Mouse (Mus musculus) embryonic facial prominence, embryonic 12.5 days (tissue): ENCODE measurements at regions not wholly inside any gene's neighbourhood (a gene's known extent, or its start where the extent isn't known, plus 50 kb on each side); places are given as distances from the start of the nearest gene placed in this dataset.

ENCODE experiments used
- ATAC-seq: fragments of 200-750 bp; cut with Nextera tagmentation; 2 replicates; pipeline ENCODE4 v1.8.0; 2017; ENCODE audit not compliant: insufficient number of reproducible peaks, insufficient read depth, low FRiP score, low TSS enrichment
- H3K27ac ChIP-seq: fragments of 300-500 bp; sonication (generic); 2 replicates; pipeline ENCODE4 v1.5.1; 2016; ENCODE audit warnings: mild to moderate bottlenecking
- H3K27me3 ChIP-seq: fragments of 300-500 bp; sonication (generic); 2 replicates; pipeline ENCODE4 v1.6.1; 2016; ENCODE audit warnings: mild to moderate bottlenecking, moderate library complexity
- H3K36me3 ChIP-seq: fragments of 300-500 bp; sonication (generic); 2 replicates; pipeline ENCODE4 v1.6.1; 2016; ENCODE audit warnings: mild to moderate bottlenecking
- H3K4me1 ChIP-seq: fragments of 300-500 bp; sonication (generic); 2 replicates; pipeline ENCODE4 v1.6.1; 2016
- H3K4me2 ChIP-seq: fragments of 300-500 bp; sonication (generic); replicated peaks from 2 replicates; pipeline ENCODE4 v1.6.1; 2016; ENCODE audit warnings: mild to moderate bottlenecking, moderate library complexity
- H3K4me3 ChIP-seq: fragments of 300-500 bp; sonication (generic); 2 replicates; pipeline ENCODE4 v1.5.1; 2016; ENCODE audit warnings: mild to moderate bottlenecking
- H3K9ac ChIP-seq: fragments of 300-500 bp; sonication (generic); 2 replicates; pipeline ENCODE4 v1.6.1; 2016; ENCODE audit warnings: mild to moderate bottlenecking, moderate library complexity
- H3K9me3 ChIP-seq: fragments of 300-500 bp; sonication (generic); 2 replicates; pipeline ENCODE4 v1.6.1; 2016; ENCODE audit warnings: mild to moderate bottlenecking, moderate library complexity
- WGBS: fragments of 180-500 bp; shearing (Covaris S2); methylation state at CpG from one replicate; pipeline ENCODE4 v1.1.7; 2016; 5-methylcytosine and 5-hydroxymethylcytosine counted together

DNA sequence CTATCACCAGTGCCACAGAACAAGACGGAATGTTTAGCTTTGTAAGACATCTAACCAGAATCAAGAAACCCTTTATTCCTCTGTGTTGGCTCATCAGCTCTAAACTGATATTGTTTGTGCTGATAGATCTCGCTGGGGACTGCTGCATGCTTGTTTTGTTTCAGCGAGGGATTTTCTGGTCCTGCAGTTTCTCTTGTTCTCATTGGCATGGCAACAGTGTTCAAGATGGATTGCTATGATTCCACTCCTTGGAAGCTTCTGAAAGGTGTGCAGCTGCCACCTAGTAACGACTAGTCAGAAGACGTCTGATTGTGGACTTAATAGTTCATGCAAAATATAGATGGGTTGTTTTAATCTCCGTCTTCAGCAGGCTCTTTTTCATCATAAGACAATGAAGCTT, 591.2 kb downstream of the Sorcs1 start:
- Histone ChIP-seq H3K27me3 (no peaks in the 10 kb centered on the region), H3K27ac (no peak overlapping the region), H3K9me3 (no peaks in the 10 kb centered on the region), H3K4me2 (no peak overlapping the region), H3K4me1 (no peaks in the 10 kb centered on the region), H3K4me3 (no peak overlapping the region), H3K9ac (no peak overlapping the region), H3K36me3 (no peaks in the 10 kb centered on the region)
- 63% methylated on average over 6 of the region's 6 CpGs for WGBS
- ATAC-seq: no peak

DNA sequence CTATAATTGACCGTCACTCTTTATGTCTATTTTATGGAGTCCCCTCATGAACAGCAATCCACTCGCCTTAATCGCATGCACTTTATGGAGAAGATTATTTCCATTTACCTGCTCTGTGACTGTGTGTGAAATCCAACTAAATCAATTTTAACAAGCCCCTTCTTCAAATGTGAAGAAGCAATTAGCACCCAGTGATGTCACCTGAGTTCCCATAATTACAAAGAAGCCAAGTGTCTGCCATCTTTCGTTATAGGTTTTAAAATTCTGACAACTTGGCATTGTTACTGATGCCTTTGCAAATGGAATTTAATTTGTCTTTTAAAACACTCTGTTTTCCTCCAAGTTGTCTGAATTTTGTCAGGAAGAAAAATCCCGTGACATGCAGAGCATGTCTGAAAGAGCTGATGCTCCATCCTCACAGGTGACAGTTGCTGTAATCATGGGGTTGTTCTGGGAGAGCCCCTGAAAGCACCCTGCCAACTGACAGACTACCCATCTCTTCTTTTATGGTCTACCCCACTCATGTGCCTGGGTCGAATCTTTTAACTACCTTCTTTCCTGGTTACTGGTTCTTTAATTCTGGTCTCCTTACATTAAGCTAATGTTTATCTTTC, 600.9 kb downstream of the Sorcs1 start:
- no peaks in the 10 kb centered on the region for H3K4me1 ChIP-seq
- 84% methylated on average over 6 of the region's 6 CpGs for WGBS
- H3K27me3 ChIP-seq: no peaks in the 10 kb centered on the region
- no peak overlapping the region for H3K27ac ChIP-seq
- H3K9me3 ChIP-seq: no peaks in the 10 kb centered on the region
- H3K4me3 ChIP-seq: no peak overlapping the region
- H3K4me2 ChIP-seq: no peak overlapping the region
- no peaks in the 10 kb centered on the region for H3K36me3 ChIP-seq
- ATAC-seq: no peak
- H3K9ac ChIP-seq: no peak overlapping the region

DNA sequence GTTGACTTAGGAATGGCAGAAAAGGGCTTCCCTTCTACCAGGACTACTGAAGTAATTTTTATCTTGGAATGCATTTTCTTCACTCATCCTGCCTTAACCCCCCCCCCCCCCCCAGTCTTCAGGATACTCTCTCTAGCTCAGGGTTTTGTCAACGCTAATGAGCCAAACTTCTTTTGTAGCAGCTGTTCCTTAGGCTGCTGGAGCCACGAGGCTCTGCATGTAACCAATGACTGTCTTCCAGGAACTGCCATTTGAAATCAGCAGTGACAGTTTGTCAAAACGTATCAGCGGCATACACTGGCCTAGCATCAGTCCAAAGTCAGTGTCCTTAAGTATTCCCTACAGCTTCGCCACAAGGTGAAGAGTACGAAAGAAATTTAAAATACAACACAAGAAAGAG, 618.0 kb downstream of the Sorcs1 start:
- no peaks in the 10 kb centered on the region for H3K4me1 ChIP-seq
- H3K27ac ChIP-seq: no peak overlapping the region
- no peak overlapping the region for H3K4me2 ChIP-seq
- no peaks in the 10 kb centered on the region for H3K9me3 ChIP-seq
- H3K36me3 ChIP-seq: no peaks in the 10 kb centered on the region
- H3K9ac ChIP-seq: no peak overlapping the region
- H3K4me3 ChIP-seq: no peak overlapping the region
- no peak for ATAC-seq
- 66% methylated on average over 6 of the region's 6 CpGs for WGBS
- H3K27me3 ChIP-seq: no peaks in the 10 kb centered on the region

DNA sequence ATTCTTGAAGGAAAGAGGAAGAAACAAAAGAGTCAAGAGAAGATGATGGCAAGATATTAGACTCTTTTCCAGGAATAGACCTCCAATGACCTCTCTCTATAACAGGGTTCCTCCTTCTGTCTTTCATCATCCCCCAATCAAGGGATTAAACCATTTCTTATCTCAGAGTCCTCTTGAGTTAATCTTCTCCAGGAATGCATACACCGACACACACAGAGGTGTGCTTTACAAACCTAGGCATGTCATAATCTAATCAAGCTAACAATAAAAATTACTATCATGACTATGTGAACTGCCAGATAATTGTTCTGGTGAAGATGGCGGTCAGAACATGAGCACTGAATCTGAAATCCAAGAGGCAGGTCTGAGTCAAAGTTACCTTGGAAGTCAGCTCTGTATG, 625.5 kb downstream of the Sorcs1 start:
- H3K27me3 ChIP-seq: no peaks in the 10 kb centered on the region
- H3K4me3 ChIP-seq: no peak overlapping the region
- 84% methylated on average over 2 of the region's 2 CpGs for WGBS
- no peak for ATAC-seq
- no peak overlapping the region for H3K4me2 ChIP-seq
- no peaks in the 10 kb centered on the region for H3K36me3 ChIP-seq
- H3K9ac ChIP-seq: no peak overlapping the region
- no peaks in the 10 kb centered on the region for H3K4me1 ChIP-seq
- H3K27ac ChIP-seq: no peak overlapping the region
- H3K9me3 ChIP-seq: no peaks in the 10 kb centered on the region

DNA sequence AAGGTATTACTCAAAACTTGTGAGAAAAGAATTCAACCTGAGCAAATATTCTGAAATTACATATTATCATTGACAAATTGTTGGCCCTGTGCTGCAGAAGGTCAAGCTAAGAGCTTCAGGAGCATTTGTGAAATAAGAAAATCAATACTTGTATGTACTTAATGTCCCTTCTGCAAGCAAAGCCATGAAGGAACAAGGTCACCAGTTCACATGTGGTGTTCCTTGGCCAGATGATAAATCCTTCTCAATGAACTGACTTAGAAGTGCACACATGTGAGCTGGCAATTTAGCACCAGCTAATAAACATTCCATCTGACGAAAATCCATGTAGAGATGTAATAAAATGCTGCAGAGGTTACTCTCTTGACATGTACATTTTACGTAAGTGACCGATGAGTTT, 632.7 kb downstream of the Sorcs1 start:
- no peaks in the 10 kb centered on the region for H3K36me3 ChIP-seq
- H3K4me2 ChIP-seq: no peak overlapping the region
- no peaks in the 10 kb centered on the region for H3K27me3 ChIP-seq
- H3K9ac ChIP-seq: no peak overlapping the region
- 77% methylated on average over 3 of the region's 3 CpGs for WGBS
- no peaks in the 10 kb centered on the region for H3K9me3 ChIP-seq
- H3K4me3 ChIP-seq: no peak overlapping the region
- no peaks in the 10 kb centered on the region for H3K4me1 ChIP-seq
- H3K27ac ChIP-seq: no peak overlapping the region
- ATAC-seq: no peak

DNA sequence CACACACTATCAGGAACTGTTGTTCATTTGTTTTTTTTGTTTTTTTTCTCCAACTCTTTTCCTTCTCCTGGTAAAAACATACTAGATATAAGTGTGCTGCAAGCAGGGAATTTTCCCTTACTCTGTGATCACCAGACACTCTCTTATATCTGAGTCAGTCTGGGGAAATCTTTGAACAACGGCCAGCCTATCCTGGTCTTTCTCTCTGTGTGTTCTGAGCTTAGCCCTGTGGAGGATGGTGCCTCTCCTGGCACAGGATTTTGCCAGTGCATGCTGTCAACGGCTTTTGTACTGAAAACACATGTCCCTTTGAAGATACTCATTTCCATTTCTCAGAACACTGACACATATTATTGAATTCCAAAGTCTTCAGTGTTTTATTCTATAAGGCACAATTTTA, 664.8 kb downstream of the Sorcs1 start:
- Histone ChIP-seq H3K4me2 (no peak overlapping the region), H3K9me3 (no peaks in the 10 kb centered on the region), H3K36me3 (no peaks in the 10 kb centered on the region), H3K27ac (no peak overlapping the region), H3K9ac (no peak overlapping the region), H3K27me3 (no peaks in the 10 kb centered on the region), H3K4me3 (no peak overlapping the region), H3K4me1 (no peaks in the 10 kb centered on the region)
- ATAC-seq: no peak
- 50% methylated on average over 2 of the region's 2 CpGs for WGBS

DNA sequence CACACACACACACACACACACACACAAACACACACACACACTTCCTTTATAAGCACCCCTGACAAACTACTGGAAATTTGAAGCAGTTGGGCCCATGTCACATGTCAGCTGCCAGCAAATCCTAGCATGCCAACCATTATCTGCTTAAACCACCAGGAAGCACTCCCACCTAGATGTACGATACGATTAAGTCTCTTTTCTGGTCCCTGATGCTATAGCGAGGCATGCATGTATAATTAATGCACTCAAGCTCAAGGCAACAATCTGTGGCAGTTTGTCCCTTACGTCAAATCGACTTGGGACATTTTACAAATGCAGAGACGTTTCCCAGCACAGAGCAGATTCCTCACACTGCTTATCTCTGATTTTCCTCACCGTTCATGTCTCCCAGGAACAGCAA, 673.2 kb downstream of the Sorcs1 start:
- 57% methylated on average over 7 of the region's 7 CpGs for WGBS
- no peak overlapping the region for H3K4me2 ChIP-seq

DNA sequence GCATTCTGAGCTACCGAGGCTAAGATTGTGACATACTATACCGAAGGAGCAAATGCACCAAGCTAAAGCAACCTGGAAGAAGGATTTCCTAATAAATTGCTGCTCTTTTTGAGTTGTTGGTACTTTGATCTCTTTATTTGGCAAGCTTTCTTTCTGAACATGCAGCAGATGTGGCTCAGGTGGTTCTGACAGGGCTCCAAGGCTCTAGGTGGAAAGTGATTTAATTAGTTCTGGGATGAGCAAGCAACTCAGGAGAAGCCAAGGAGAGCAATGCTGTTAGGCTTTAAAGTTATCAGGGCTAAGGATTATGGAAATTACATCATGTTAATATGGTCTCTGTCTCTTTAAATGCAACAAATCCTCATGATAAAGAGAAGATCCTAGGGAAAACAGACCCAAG, 692.6 kb downstream of the Sorcs1 start:
- H3K4me3 ChIP-seq: no peak overlapping the region
- no peak overlapping the region for H3K9ac ChIP-seq
- H3K4me1 ChIP-seq: no peaks in the 10 kb centered on the region
- H3K4me2 ChIP-seq: no peak overlapping the region
- ATAC-seq: no peak
- no peaks in the 10 kb centered on the region for H3K36me3 ChIP-seq
- 66% methylated on average over 2 of the region's 2 CpGs for WGBS
- H3K27me3 ChIP-seq: no peaks in the 10 kb centered on the region
- no peaks in the 10 kb centered on the region for H3K9me3 ChIP-seq
- no peak overlapping the region for H3K27ac ChIP-seq

More for the DNA sequence above, 673.2 kb downstream of the Sorcs1 start:
- H3K36me3 ChIP-seq: no peaks in the 10 kb centered on the region
- no peak overlapping the region for H3K27ac ChIP-seq
- no peaks in the 10 kb centered on the region for H3K27me3 ChIP-seq
- ATAC-seq: no peak
- H3K9ac ChIP-seq: no peak overlapping the region
- no peak overlapping the region for H3K4me3 ChIP-seq
- H3K4me1 ChIP-seq: no peaks in the 10 kb centered on the region
- H3K9me3 ChIP-seq: no peaks in the 10 kb centered on the region

DNA sequence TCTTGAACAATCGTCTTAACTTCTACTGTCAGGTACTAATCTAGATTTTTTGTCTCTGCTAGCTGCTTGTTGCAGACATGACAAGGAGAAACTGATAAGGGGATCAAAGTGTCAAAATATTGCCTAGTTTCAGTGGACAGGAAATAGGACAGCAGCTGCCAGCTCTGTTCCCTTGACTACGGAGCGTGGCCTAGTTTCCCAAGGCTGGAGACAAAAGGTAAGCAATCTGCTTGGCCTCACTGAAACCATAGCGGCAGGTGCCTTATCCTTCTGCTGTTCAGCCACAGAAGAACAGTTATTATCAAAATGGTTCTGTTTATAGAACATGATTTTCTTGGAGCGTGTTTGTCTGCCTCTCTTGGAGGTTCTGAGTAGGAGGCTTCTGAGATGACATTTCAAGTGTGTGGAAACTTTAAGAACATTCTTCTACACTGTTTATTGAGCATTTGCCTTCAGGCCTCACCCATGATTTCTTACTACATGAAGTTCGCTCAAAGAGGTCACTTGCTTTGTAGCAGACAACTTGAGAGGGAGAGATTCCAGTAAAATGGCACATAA, 712.1 kb downstream of the Sorcs1 start:
- no peaks in the 10 kb centered on the region for H3K36me3 ChIP-seq
- WGBS: 85% methylated on average over 6 of the region's 6 CpGs
- no peak overlapping the region for H3K4me2 ChIP-seq
- no peak overlapping the region for H3K9ac ChIP-seq
- no peak for ATAC-seq
- no peaks in the 10 kb centered on the region for H3K27me3 ChIP-seq
- no peak overlapping the region for H3K4me3 ChIP-seq
- no peak overlapping the region for H3K27ac ChIP-seq
- no peaks in the 10 kb centered on the region for H3K9me3 ChIP-seq
- H3K4me1 ChIP-seq: no peaks in the 10 kb centered on the region

DNA sequence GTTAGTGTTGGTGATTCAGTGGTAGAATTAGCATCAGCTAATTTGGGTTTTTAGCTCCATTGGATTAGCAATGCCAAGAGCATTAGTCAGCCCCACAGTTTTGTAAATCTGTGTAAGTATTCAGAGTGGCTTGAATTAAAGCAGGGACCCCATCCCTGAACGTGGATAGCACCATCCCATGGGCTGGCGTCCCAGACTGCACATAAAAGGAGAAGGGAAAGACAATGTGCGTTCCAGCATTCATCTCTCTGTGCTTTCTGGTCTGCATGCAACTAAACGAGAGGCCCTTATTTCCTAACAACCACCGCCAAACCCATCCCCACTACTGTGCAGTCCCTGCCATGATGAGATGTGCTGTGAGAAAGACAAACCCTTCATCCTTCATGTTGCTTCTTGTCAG, 713.8 kb downstream of the Sorcs1 start:
- H3K4me2 ChIP-seq: no peak overlapping the region
- WGBS: 82% methylated on average over 5 of the region's 5 CpGs
- no peaks in the 10 kb centered on the region for H3K36me3 ChIP-seq
- H3K4me1 ChIP-seq: no peaks in the 10 kb centered on the region
- no peak overlapping the region for H3K4me3 ChIP-seq
- no peaks in the 10 kb centered on the region for H3K27me3 ChIP-seq
- H3K9me3 ChIP-seq: no peaks in the 10 kb centered on the region
- no peak overlapping the region for H3K9ac ChIP-seq
- no peak overlapping the region for H3K27ac ChIP-seq
- ATAC-seq: no peak

DNA sequence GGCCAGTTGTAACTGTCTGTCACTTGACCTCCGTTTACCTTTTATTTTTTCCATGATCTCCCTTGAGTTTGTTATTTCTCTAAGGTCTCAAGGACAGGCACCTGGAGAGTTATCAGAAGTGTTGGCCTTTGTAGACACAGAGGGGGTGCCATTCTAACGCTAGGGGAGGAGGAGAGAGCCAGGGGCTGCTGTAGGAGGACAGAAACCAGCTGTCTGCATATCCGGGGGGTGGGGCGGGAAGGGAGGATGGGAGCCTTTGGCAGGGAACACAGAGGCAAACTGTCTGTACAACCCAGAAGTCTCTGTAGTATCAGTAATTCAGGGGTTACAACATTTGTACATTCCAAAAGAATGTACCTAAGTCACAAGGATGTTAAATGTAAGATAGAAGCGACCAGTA, 719.9 kb downstream of the Sorcs1 start:
- Histone ChIP-seq H3K36me3 (no peaks in the 10 kb centered on the region), H3K27me3 (no peaks in the 10 kb centered on the region), H3K9me3 (no peaks in the 10 kb centered on the region), H3K27ac (no peak overlapping the region), H3K4me3 (no peak overlapping the region), H3K4me1 (no peaks in the 10 kb centered on the region), H3K4me2 (no peak overlapping the region), H3K9ac (no peak overlapping the region)
- ATAC-seq: no peak
- WGBS: 60% methylated on average over 5 of the region's 5 CpGs

DNA sequence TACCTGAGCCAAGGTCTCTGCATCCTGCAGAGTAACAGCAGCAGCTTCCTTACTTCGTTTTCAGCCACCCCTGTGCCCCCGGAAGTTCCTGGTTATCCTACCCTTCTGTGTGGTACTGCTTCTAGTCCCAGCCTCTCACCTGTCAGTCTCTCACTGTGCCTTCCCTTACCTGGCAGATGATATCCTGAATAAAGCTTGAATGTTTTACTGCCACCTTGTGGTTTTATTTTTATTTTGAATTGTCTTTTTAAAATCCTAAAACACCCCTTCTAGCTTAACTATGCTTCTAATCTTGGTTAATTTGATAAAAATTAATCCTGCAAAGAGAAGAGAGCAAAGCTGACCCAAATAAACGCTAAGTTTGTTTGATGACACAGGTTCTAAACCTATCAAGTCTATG, 747.2 kb downstream of the Sorcs1 start:
- H3K36me3 ChIP-seq: no peaks in the 10 kb centered on the region
- no peak for ATAC-seq
- no peaks in the 10 kb centered on the region for H3K9me3 ChIP-seq
- H3K27ac ChIP-seq: no peak overlapping the region
- H3K27me3 ChIP-seq: no peaks in the 10 kb centered on the region
- H3K4me2 ChIP-seq: no peak overlapping the region
- H3K4me1 ChIP-seq: no peaks in the 10 kb centered on the region
- H3K9ac ChIP-seq: no peak overlapping the region
- H3K4me3 ChIP-seq: no peak overlapping the region
- WGBS: 42% methylated on average over 3 of the region's 3 CpGs

DNA sequence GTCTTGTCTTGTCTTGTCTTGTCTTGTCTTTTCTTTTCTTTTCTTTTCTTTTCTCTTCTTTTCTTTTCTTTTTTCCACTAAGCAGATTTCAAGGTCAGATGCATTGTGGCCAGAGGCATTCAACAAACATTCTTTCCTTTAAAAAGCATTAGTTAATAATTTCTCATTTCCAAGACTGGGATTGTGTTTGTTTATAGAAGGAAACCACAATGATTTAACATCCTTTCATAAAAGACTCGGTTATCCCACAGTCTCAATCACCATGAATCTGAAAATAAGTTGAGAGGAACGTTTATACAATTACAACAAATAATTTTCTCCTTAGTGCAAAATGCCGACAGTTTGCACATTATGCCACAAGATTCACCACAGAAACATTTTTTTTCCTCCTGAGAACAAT, 766.7 kb downstream of the Sorcs1 start:
- no peak for ATAC-seq
- H3K4me2 ChIP-seq: no peak overlapping the region
- H3K36me3 ChIP-seq: no peaks in the 10 kb centered on the region
- H3K9me3 ChIP-seq: no peaks in the 10 kb centered on the region
- no peak overlapping the region for H3K4me3 ChIP-seq
- no peak overlapping the region for H3K9ac ChIP-seq
- no peaks in the 10 kb centered on the region for H3K4me1 ChIP-seq
- WGBS: 61% methylated on average over 3 of the region's 3 CpGs
- H3K27ac ChIP-seq: no peak overlapping the region
- no peaks in the 10 kb centered on the region for H3K27me3 ChIP-seq
